Mouse (Mus musculus): Measurements from ENCODE around the gene Hist1h2bf. TPM values are rescaled to one million over a fixed set of nuclear protein-coding genes. Genes with fewer than 3 reads are reported as not detected.
A peak's percentile ranks its signal among the peaks of the same experiment; 100 is the strongest.
"Not testable (repeated sequence)": the region's sequence is repeated elsewhere in the genome, so short reads cannot be mapped to it uniquely, and the experiment has no call there.

Gene Hist1h2bf
- polyA plus RNA-seq, 1 experiment from 2014 or later = not detected

- H3K36me3 ChIP-seq = no peaks in the 10 kb centered on the region
- H3K27ac ChIP-seq (replicated peaks) = no peak overlapping the region
- no peak for ATAC-seq (ENCODE audit: low FRiP score)
- H3K4me3 ChIP-seq (replicated peaks) = no peak overlapping the region
- no peaks in the 10 kb centered on the region for H3K27me3 ChIP-seq (replicated peaks)
- no peak overlapping the region for H3K9ac ChIP-seq (replicated peaks)
- peaks cover 23% of the 10 kb centered on the region for H3K4me1 ChIP-seq
- WGBS = 76% methylated on average over 3 of the region's 3 CpGs
- H3K4me2 ChIP-seq = no peak overlapping the region; the same call in 1 of the 2 replicates
- H3K9me3 ChIP-seq (replicated peaks) = no peaks in the 10 kb centered on the region
Measured at GRCm38 (mm10) chr13:23537006-23537710, 36.8 kb downstream of the Hist1h2bf start.

DNA sequence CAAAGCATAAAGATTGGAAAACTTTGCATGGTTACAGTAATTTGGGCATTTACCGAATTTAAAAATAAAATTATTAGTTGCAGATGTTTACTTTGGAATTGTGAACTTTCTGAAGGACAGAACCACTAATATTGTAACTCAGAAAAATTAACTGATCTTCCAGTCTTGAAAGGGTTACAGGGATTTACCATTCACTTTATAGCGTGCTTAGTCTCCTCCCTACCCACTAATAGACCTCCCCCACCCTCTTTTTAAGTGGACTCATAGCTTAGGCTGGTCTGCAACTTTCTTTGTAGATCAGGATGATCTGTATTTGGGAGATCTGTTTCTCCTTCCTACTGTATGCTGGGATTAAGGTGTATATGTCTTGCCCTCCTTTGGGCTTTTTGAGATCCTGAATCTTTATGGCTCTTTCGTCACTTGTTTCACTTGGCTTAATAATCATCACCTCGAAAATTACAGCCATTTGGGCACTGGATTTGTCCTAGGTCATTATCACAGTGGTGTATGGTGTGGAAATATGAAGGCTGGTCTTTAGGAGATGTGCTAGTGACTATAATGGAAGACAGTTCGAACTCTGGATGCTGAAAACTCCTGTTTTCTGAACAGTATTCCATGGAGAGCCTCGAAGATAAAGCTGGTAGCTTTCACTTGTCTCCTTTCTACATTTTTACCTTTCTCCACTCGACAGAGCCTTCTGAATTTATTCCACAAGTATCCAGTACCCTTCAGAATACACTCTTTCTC, 37.7 kb downstream of the Hist1h2bf start:
- H3K4me2 ChIP-seq = peak overlapping the region; percentile 87
- WGBS = 24% methylated on average over 7 of the region's 7 CpGs

DNA sequence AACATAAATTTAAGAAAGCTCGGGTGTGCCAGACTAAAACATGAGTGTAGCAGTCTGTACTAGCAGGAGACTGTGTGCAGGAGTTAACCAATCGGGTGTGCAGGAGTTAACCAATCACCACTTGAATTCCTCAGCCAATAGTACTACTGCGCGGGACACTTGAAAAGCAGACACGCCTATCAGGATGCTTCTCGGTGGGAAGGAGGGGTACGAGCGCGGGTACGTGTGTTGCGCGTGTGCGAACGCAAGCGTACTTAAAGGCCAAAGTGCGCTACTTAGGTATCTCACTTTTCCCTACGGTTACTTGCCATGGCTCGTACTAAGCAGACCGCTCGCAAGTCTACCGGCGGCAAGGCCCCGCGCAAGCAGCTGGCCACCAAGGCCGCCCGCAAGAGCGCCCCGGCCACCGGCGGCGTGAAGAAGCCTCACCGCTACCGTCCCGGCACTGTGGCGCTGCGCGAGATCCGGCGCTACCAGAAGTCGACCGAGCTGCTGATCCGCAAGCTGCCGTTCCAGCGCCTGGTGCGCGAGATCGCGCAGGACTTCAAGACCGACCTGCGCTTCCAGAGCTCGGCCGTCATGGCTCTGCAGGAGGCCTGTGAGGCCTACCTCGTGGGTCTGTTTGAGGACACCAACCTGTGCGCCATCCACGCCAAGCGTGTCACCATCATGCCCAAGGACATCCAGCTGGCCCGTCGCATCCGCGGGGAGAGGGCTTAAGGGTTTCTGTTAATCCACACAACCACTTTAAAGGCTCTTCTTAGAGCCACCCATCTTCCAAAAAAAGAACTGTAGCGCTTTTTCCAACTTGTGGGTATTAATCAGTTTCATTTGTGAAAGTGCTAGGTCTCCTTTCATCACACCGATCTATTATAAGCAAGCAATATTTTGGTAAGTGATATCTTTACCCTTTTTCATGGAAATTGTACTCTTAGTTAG, 38.6 kb downstream of the Hist1h2bf start, which contains the start of gene Hist1h3g:
Gene Hist1h3g (plus strand): TSS at position 286 of the 939 bp plus-strand sequence.
- peak within 1 kb of the TSS; percentile 40 for H3K9ac ChIP-seq (replicated peaks)
- ATAC-seq (ENCODE audit: low FRiP score) = peak; percentile 88
- peak within 1 kb of the TSS; percentile 56 for H3K4me3 ChIP-seq (replicated peaks)
- not testable (repeated sequence) for H3K36me3 ChIP-seq; H3K27me3 ChIP-seq (replicated peaks); H3K9me3 ChIP-seq (replicated peaks)
- WGBS = under 1% methylated on average over 52 of the region's 62 CpGs
- H3K4me1 ChIP-seq = peaks cover 26% of the 10 kb centered on the region
- peak within 1 kb of the TSS; percentile 87 for H3K4me2 ChIP-seq
- H3K27ac ChIP-seq (replicated peaks) = peak within 1 kb of the TSS; percentile 73

More for the DNA sequence above, 37.7 kb downstream of the Hist1h2bf start:
- no peaks in the 10 kb centered on the region for H3K9me3 ChIP-seq (replicated peaks)
- H3K9ac ChIP-seq (replicated peaks) = no peak overlapping the region; the same call in 1 of the 2 replicates
- H3K36me3 ChIP-seq = no peaks in the 10 kb centered on the region
- no peaks in the 10 kb centered on the region for H3K27me3 ChIP-seq (replicated peaks)
- ATAC-seq (ENCODE audit: low FRiP score) = no peak
- H3K4me3 ChIP-seq (replicated peaks) = peak overlapping the region; percentile 14
- H3K4me1 ChIP-seq = peaks cover 26% of the 10 kb centered on the region
- no peak overlapping the region for H3K27ac ChIP-seq (replicated peaks)

DNA sequence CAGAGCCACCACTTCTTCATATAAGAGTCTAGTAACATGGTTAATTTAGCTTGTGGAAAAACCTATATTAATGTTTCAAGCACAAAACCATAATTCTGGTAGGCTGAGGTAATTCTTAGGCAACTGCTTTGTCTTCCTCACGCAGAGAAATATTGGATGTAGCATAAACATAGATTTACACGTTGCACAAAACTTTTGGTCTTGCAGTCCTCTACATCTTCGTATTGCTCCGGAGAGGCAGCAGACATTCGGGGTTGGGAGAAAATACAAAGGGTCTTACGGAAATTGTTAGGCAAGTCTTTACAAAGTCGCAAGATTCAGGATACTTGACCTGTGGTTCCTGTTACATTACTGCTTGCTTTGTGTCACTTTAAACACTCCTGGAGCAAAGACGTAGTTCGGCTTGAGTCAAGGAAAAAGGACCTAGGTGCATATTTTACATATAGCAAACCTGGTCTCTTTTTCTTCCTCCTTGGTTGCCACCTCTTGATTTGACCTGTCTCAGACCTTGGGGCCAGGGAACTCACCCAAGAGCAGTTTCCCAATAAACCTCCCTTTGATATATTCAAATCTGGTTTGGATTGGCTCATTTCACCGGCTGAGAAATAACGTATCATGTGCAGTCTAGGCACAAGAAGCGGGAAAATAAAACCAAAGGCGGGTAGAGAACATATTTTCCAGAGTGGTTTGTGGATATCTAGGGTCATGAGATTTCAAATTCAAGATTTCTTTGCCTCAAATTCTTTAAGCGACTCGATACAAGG, 39.4 kb downstream of the Hist1h2bf start:
- H3K36me3 ChIP-seq = no peaks in the 10 kb centered on the region
- H3K4me3 ChIP-seq (replicated peaks) = peak overlapping the region; percentile 56
- no peaks in the 10 kb centered on the region for H3K9me3 ChIP-seq (replicated peaks)
- H3K27me3 ChIP-seq (replicated peaks) = no peaks in the 10 kb centered on the region
- no peak for ATAC-seq (ENCODE audit: low FRiP score)
- peak overlapping the region; percentile 73 for H3K27ac ChIP-seq (replicated peaks)
- peak overlapping the region; percentile 87 for H3K4me2 ChIP-seq
- H3K4me1 ChIP-seq = peaks cover 31% of the 10 kb centered on the region
- peak overlapping the region; percentile 36 for H3K9ac ChIP-seq (replicated peaks)
- WGBS = 1% methylated on average over 15 of the region's 15 CpGs

- ATAC-seq (ENCODE audit: low FRiP score) = peak; percentile 25; the same call in 1 of the 2 replicates
- H3K36me3 ChIP-seq; H3K9me3 ChIP-seq (replicated peaks); H3K27me3 ChIP-seq (replicated peaks): not testable (repeated sequence)
- H3K9ac ChIP-seq (replicated peaks) = peak within 1 kb of the TSS; percentile 40
- H3K27ac ChIP-seq (replicated peaks) = peak within 1 kb of the TSS; percentile 77
- peaks cover 31% of the 10 kb centered on the region for H3K4me1 ChIP-seq
- peak within 1 kb of the TSS; percentile 87 for H3K4me2 ChIP-seq
- H3K4me3 ChIP-seq (replicated peaks) = peak within 1 kb of the TSS; percentile 56
- WGBS = under 1% methylated on average over 25 of the region's 53 CpGs
Measured at GRCm38 (mm10) chr13:23533560-23534367, 40.2 kb downstream of the Hist1h2bf start, which contains the start of gene Hist1h2af. TSS of gene Hist1h2af (plus strand) at chr13:23533906.

DNA sequence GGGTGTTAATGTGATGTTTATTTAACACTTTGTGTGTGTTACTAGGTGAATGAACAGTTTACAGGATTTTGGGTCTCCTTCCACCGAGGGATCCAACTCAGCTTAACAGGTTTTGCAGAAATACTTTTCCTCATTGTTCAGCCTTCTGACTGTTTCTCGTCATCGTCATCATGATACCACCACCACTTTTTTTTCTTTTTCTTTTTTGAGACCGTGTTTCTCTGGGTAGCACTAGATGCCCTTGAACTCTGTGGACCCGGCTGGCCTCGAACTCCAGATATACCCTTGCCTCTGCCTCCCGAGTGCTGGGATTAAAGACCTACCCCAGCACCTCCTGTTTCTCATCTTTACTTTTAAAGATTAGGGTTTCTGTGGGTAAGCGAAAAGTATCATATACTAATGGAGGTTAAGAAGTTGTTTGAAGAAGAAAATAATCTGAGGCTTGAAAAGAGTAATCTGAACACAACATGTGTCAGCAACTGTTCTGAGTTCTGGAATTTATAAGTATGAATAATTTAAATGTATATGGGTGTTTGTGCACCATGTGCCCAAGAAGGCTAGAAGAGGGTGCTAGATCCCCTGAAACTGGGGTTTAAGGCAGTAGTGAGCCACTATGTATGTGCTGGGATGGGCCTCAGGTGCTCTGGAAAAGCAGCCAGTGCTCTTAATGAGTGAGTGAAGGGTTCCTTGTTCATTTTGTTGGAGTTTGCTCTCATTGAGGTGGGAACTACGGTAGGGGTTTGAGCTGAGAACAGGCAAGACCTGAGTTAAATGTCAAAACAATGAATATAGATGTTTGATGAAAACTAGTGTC, 41.5 kb downstream of the Hist1h2bf start:
- peak overlapping the region; percentile 65 for H3K9ac ChIP-seq (replicated peaks)
- H3K9me3 ChIP-seq (replicated peaks) = no peaks in the 10 kb centered on the region
- no peaks in the 10 kb centered on the region for H3K36me3 ChIP-seq
- peaks cover 31% of the 10 kb centered on the region for H3K4me1 ChIP-seq
- WGBS = 25% methylated on average over 9 of the region's 9 CpGs
- peak overlapping the region; percentile 87 for H3K4me2 ChIP-seq
- ATAC-seq (ENCODE audit: low FRiP score) = no peak
- H3K4me3 ChIP-seq (replicated peaks) = peak overlapping the region; percentile 56
- no peaks in the 10 kb centered on the region for H3K27me3 ChIP-seq (replicated peaks)
- peak overlapping the region; percentile 96; the same call in 1 of the 2 replicates for H3K27ac ChIP-seq (replicated peaks)

GRCm38 (mm10) chr13:23530901-23531875, 42.8 kb downstream of the Hist1h2bf start, which contains the start of gene Hist1h4h:
TSS of gene Hist1h4h (plus strand) at chr13:23531050.
- WGBS = under 1% methylated on average over 62 of the region's 70 CpGs
- Histone ChIP-seq H3K36me3 (no peaks in the 10 kb centered on the region), H3K4me3 (replicated peaks) (peak within 1 kb of the TSS; percentile 56), H3K4me1 (peaks cover 34% of the 10 kb centered on the region), H3K9me3 (replicated peaks) (no peaks in the 10 kb centered on the region), H3K27ac (replicated peaks) (peak within 1 kb of the TSS; percentile 96), H3K4me2 (peak within 1 kb of the TSS; percentile 87), H3K27me3 (replicated peaks) (no peaks in the 10 kb centered on the region), H3K9ac (replicated peaks) (peak within 1 kb of the TSS; percentile 73)
- ATAC-seq (ENCODE audit: low FRiP score) = peak; percentile 89

DNA sequence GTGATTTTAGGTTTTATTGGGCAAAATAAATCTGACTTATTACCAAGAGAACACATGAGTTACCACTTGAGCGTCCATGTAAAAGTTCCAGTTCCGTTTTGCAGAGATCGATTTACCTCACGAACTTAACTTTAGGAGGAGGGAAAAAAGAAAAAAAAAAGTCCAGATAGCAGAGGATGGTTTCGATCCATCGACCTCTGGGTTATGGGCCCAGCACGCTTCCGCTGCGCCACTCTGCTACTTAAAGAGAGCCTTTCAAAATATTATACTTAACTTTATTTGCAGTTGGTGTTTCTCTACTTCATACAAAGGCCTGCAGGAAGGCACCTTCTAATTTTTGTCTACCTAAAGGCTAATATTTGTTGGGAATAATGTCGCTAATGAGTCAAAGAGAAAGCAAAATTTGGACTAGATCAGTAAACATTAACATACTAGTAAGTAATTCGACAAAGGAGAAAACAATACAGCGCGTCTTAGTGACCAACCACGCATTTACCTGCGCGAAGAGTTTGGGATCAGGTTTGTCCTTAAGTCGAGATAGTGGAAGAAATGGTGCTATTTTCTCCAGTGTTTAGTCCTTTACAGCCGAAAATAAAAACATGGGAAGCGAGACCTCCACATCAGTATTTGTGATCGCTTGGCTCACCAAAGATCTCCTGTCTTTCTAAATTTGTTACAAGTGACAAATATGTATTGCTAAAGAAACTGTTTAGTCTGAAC, 43.7 kb downstream of the Hist1h2bf start:
- peaks cover 39% of the 10 kb centered on the region for H3K4me1 ChIP-seq
- no peaks in the 10 kb centered on the region for H3K9me3 ChIP-seq (replicated peaks)
- peak overlapping the region; percentile 56 for H3K4me3 ChIP-seq (replicated peaks)
- no peaks in the 10 kb centered on the region for H3K36me3 ChIP-seq
- 0% methylated on average over 20 of the region's 20 CpGs for WGBS
- peak; percentile 20; the same call in 1 of the 2 replicates for ATAC-seq (ENCODE audit: low FRiP score)
- H3K27me3 ChIP-seq (replicated peaks) = no peaks in the 10 kb centered on the region
- H3K4me2 ChIP-seq = peak overlapping the region; percentile 87
- peak overlapping the region; percentile 73 for H3K9ac ChIP-seq (replicated peaks)
- peak overlapping the region; percentile 96 for H3K27ac ChIP-seq (replicated peaks)
